Mouse (Mus musculus) retina, postnatal 7 days (tissue): ENCODE results near the gene Hoxc6.

Experiments
- DNase-seq: peaks from one replicate; pipeline ENCODE4 v3.0.0-alpha.2; 2012; ENCODE audit warnings: low read depth, low spot score

The Hoxc6 gene

GRCm38 (mm10) chr15:103011928-103012486 is 13.9 kb downstream of the Hoxc6 start:
- no peak for DNase-seq

- DNase-seq: no peak
These were observed 15.4 kb downstream of the Hoxc6 start for GRCm38 (mm10) chr15:103013238-103013984.

- DNase-seq: no peak
These were observed 16.3 kb downstream of the Hoxc6 start for GRCm38 (mm10) chr15:103014166-103015008.

- no peak for DNase-seq
These were observed 16.9 kb downstream of the Hoxc6 start for GRCm38 (mm10) chr15:103015009-103015399.

- DNase-seq: no peak
These were observed 17.5 kb downstream of the Hoxc6 start for GRCm38 (mm10) chr15:103015406-103016166.

GRCm38 (mm10) chr15:103018636-103019035 is 20.6 kb downstream of the Hoxc6 start, which contains the start of gene Hoxc4:
Gene Hoxc4 (plus strand): TSS chr15:103018934.
- DNase-seq: no peak

GRCm38 (mm10) chr15:103020899-103021418 is 22.9 kb downstream of the Hoxc6 start:
- no peak for DNase-seq

GRCm38 (mm10) chr15:103021544-103021943 is 23.5 kb downstream of the Hoxc6 start:
- no peak for DNase-seq

- no peak for DNase-seq
These were observed 26.1 kb downstream of the Hoxc6 start for GRCm38 (mm10) chr15:103024131-103024530.

GRCm38 (mm10) chr15:103027266-103028235 is 29.5 kb downstream of the Hoxc6 start:
- DNase-seq: no peak

GRCm38 (mm10) chr15:103028916-103029512 is 31.0 kb downstream of the Hoxc6 start:
- no peak for DNase-seq

GRCm38 (mm10) chr15:103030142-103030541 is 32.1 kb downstream of the Hoxc6 start:
- no peak for DNase-seq

GRCm38 (mm10) chr15:103032167-103032566 is 34.1 kb downstream of the Hoxc6 start:
- DNase-seq: no peak

GRCm38 (mm10) chr15:103032646-103033575 is 34.9 kb downstream of the Hoxc6 start:
- DNase-seq: no peak

- no peak for DNase-seq
These were observed 36.2 kb downstream of the Hoxc6 start for GRCm38 (mm10) chr15:103034043-103034806.

- no peak for DNase-seq
These were observed 36.9 kb downstream of the Hoxc6 start for GRCm38 (mm10) chr15:103034807-103035547.

GRCm38 (mm10) chr15:103035548-103035881 is 37.5 kb downstream of the Hoxc6 start:
- DNase-seq: no peak
